Mouse (Mus musculus) spleen, adult 2 months (tissue): ENCODE measurements at regions not wholly inside any gene's neighbourhood (a gene's known extent, or its start where the extent isn't known, plus 50 kb on each side); places are given as distances from the start of the nearest gene placed in this dataset.

Experiments used
- DNase-seq, 2 experiments: peaks; one replicate each; pipeline versions ENCODE4 v3.0.0 to v3.0.0-alpha.2; 2012 to 2021; ENCODE audit warnings: low spot score in 2 of 2, low read depth in 1 of 2
- H3K27ac ChIP-seq: fragments of 200-500 bp; 2 replicates; pipeline ENCODE4 v1.5.1; 2012; ENCODE audit warnings: low read length, inconsistent platforms; ENCODE audit not compliant: insufficient read depth
- H3K27me3 ChIP-seq: fragments of 200-500 bp; 2 replicates; pipeline ENCODE4 v1.6.1; 2012; ENCODE audit warnings: mild to moderate bottlenecking, moderate library complexity, low read length, inconsistent platforms; ENCODE audit not compliant: control insufficient read depth, insufficient read depth
- H3K36me3 ChIP-seq: fragments of 200-500 bp; 2 replicates; pipeline ENCODE4 v1.6.1; 2012; ENCODE audit warnings: mild to moderate bottlenecking, low read length, inconsistent platforms; ENCODE audit not compliant: control insufficient read depth, insufficient read depth
- H3K4me1 ChIP-seq: fragments of 200-500 bp; 2 replicates; pipeline ENCODE4 v1.6.1; 2011; ENCODE audit warnings: inconsistent platforms; ENCODE audit not compliant: control insufficient read depth, insufficient read depth, insufficient read length
- H3K4me3 ChIP-seq: fragments of 200-500 bp; 2 replicates; pipeline ENCODE4 v1.5.1; 2011; ENCODE audit warnings: mild to moderate bottlenecking, inconsistent platforms; ENCODE audit not compliant: insufficient read depth, insufficient read length; ENCODE audit errors: extremely low read depth
- CTCF ChIP-seq: fragments of 200-500 bp; IDR thresholded peaks from 2 replicates; pipeline ENCODE4 v1.5.1; 2011; ENCODE audit warnings: mild to moderate bottlenecking, inconsistent platforms; ENCODE audit not compliant: insufficient read depth, insufficient read length, insufficient replicate concordance; ENCODE audit errors: extremely low read depth
- POLR2A ChIP-seq: fragments of 200-500 bp; IDR thresholded peaks from 2 replicates; pipeline ENCODE4 v1.6.1; 2011; ENCODE audit warnings: low read depth, low read length, inconsistent platforms
- WGBS: fragments of 180-500 bp; shearing (Covaris S2); methylation state at CpG from one replicate; pipeline ENCODE4 v1.1.7; 2018; 5-methylcytosine and 5-hydroxymethylcytosine counted together

GRCm38 (mm10) chr5:39557376-39558001 lies 197.8 kb downstream of the Hs3st1 start:
- Histone ChIP-seq H3K27ac (no peak overlapping the region), H3K27me3 (no peaks in the 10 kb centered on the region), H3K4me1 (no peaks in the 10 kb centered on the region), H3K36me3 (no peaks in the 10 kb centered on the region), H3K4me3 (no peak overlapping the region)
- DNase-seq: no peak
- WGBS: 81% methylated on average over 4 of the region's 4 CpGs
- TF ChIP-seq CTCF: no peak
- no peak for TF ChIP-seq POLR2A

- 68% methylated on average over 2 of the region's 2 CpGs for WGBS
- no peak overlapping the region for H3K4me3 ChIP-seq
These were observed 218.2 kb downstream of the Hs3st1 start for GRCm38 (mm10) chr5:39537044-39537443.

GRCm38 (mm10) chr5:39536351-39536750 lies 218.9 kb downstream of the Hs3st1 start:
- TF ChIP-seq CTCF: no peak
- Histone ChIP-seq H3K4me1 (no peaks in the 10 kb centered on the region), H3K27me3 (no peaks in the 10 kb centered on the region), H3K4me3 (no peak overlapping the region), H3K27ac (no peak overlapping the region), H3K36me3 (no peaks in the 10 kb centered on the region)
- DNase-seq: no peak
- 82% methylated on average over 2 of the region's 2 CpGs for WGBS

More at GRCm38 (mm10) chr5:39537044-39537443, 218.2 kb downstream of the Hs3st1 start:
- TF ChIP-seq CTCF (no peak), POLR2A (no peak)
- Histone ChIP-seq H3K4me1 (no peaks in the 10 kb centered on the region), H3K36me3 (no peaks in the 10 kb centered on the region), H3K27ac (no peak overlapping the region), H3K27me3 (no peaks in the 10 kb centered on the region)
- DNase-seq: no peak

GRCm38 (mm10) chr5:39510246-39510645 lies 245.0 kb downstream of the Hs3st1 start:
- DNase-seq: no peak
- TF ChIP-seq CTCF (no peak), POLR2A (no peak)
- H3K4me1 ChIP-seq: no peaks in the 10 kb centered on the region
- no peak overlapping the region for H3K4me3 ChIP-seq
- 89% methylated on average over 1 of the region's 1 CpGs for WGBS
- no peaks in the 10 kb centered on the region for H3K36me3 ChIP-seq
- no peaks in the 10 kb centered on the region for H3K27me3 ChIP-seq
- no peak overlapping the region for H3K27ac ChIP-seq

- no peaks in the 10 kb centered on the region for H3K27me3 ChIP-seq
- no peak for TF ChIP-seq POLR2A
- TF ChIP-seq CTCF: no peak
- WGBS: 80% methylated on average over 5 of the region's 5 CpGs
These were observed 272.5 kb downstream of the Hs3st1 start for GRCm38 (mm10) chr5:39482756-39483155.

GRCm38 (mm10) chr5:39458116-39458525 lies 297.2 kb downstream of the Hs3st1 start:
- Histone ChIP-seq H3K27me3 (no peaks in the 10 kb centered on the region), H3K4me3 (no peak overlapping the region), H3K27ac (no peak overlapping the region), H3K36me3 (no peaks in the 10 kb centered on the region), H3K4me1 (no peaks in the 10 kb centered on the region)
- no peak for TF ChIP-seq POLR2A
- no peak for TF ChIP-seq CTCF
- WGBS: 89% methylated on average over 2 of the region's 2 CpGs
- no peak for DNase-seq

More at GRCm38 (mm10) chr5:39482756-39483155, 272.5 kb downstream of the Hs3st1 start:
- Histone ChIP-seq H3K27ac (no peak overlapping the region), H3K4me1 (no peaks in the 10 kb centered on the region), H3K36me3 (no peaks in the 10 kb centered on the region), H3K4me3 (no peak overlapping the region)
- DNase-seq: no peak

- no peak for TF ChIP-seq CTCF
- no peak for TF ChIP-seq POLR2A
- no peak overlapping the region for H3K4me3 ChIP-seq
- no peaks in the 10 kb centered on the region for H3K27me3 ChIP-seq
- H3K27ac ChIP-seq: no peak overlapping the region
- no peak for DNase-seq
- H3K4me1 ChIP-seq: no peaks in the 10 kb centered on the region
- H3K36me3 ChIP-seq: no peaks in the 10 kb centered on the region
These were observed 301.6 kb downstream of the Hs3st1 start for GRCm38 (mm10) chr5:39453706-39454105.
